Mouse (Mus musculus): ENCODE measurements around the gene Sbf2. TPM values are rescaled to one million over a fixed set of nuclear protein-coding genes. Genes with fewer than 3 reads are reported as not detected.

The Sbf2 gene
- total and polyA plus RNA-seq, 2 experiments from 2014 or later, result 41.0 to 80.1 TPM

DNA sequence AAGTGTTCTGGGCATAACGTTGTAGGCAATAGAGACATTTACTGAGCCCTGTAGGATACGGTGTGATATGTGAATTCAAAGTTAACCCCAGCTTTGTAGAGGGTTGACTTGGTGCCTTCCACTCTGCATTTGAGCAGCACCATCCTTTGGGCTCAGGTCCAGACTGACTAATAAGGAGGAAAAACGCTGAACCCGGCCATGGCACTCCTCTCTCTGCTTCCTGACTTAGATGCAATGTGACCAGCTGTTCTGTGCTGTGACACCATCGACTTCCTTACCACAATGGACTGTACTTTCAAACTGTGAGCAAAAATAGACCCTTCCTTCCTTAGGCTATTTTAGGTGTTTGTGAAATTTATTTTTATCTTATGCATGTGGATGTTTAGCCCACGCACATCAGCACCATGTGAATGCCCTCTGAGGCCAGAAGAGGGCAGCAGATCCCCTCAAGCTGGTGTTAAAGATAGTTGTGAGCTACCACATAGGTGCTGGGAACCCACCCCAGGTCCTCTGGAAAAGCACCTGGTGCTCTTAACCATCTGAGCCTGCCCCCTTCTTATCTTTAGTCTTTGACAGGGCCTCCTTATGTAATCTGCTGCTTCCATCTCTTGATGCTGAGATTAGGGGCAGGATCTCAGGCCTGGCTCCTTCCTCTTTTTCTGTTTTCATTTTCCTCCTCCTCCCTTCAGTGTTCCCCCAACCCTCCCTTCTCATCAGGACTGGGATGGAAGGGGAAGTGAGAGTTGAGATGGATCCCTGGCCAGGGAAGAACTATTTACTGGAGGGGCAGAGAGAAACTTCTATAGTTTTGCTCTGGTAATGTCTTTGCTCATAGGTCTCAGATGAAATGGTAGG lies 34.6 kb upstream of the Sbf2 start:
- H3K9me3 ChIP-seq (ENCODE audit: low read length), result 0 out of 2 replicates have a peak, but pooled peaks cover 3% of the 10 kb centered on the region
- no peaks in the 10 kb centered on the region for H3K27me3 ChIP-seq (ENCODE audit: insufficient read depth, low read length)
- no peak overlapping the region for H3K9ac ChIP-seq (replicated peaks; ENCODE audit: low read length, poor library complexity, severe bottlenecking)
- H3K4me2 ChIP-seq (ENCODE audit: low read depth, low read length, poor library complexity, severe bottlenecking), result no peak overlapping the region
- no peak overlapping the region for H3K4me3 ChIP-seq (ENCODE audit: low read depth, low read length)
- no peak for TF ChIP-seq CTCF (IDR thresholded peaks at IDR 0.05)
- WGBS, result 90% methylated on average over 6 of the region's 6 CpGs
- no peaks in the 10 kb centered on the region for H3K36me3 ChIP-seq (ENCODE audit: insufficient read depth, low read length)
- ATAC-seq (ENCODE audit: low FRiP score), result no peak
- H3K4me1 ChIP-seq (ENCODE audit: insufficient read depth, low read length), result no peaks in the 10 kb centered on the region
- DNase-seq (ENCODE audit: low spot score), result no peak
- H3K27ac ChIP-seq (ENCODE audit: low read depth, low read length), result no peak overlapping the region

DNA sequence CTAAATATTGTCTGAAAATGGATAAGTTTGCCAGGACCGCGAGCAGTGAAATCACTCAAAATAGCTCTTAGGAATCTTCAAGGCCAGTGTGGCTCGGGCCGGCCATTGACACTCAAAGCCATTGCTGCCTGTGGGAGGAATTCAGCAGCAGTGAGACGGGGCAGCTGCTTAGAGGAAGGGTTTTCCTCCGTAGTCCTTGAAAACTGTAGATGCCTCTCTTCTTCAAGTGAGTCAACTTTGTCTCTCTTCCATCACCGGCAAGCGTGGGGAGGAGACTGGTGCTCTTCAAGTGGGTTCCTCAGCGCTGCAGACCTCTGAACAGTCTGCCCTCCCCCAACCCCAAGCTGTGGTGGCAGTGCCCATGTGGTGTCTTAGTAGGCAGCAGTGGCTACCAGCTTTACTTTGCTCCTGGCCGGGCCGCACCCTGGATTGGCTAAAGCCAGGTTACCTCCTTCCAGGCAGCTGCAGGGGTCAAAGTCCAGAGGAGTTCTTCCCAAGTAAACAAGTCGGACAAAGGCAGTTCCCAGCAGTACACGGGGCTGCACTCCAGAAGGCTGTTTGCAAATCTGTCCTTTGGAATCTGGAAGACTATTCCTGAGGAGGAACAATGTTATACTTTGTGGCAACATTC lies 33.8 kb upstream of the Sbf2 start:
- H3K4me3 ChIP-seq (ENCODE audit: low read depth, low read length), result no peak overlapping the region
- H3K9ac ChIP-seq (replicated peaks; ENCODE audit: low read length, poor library complexity, severe bottlenecking), result no peak overlapping the region
- H3K9me3 ChIP-seq (ENCODE audit: low read length), result 0 out of 2 replicates have a peak, but pooled peaks cover 3% of the 10 kb centered on the region
- H3K4me1 ChIP-seq (ENCODE audit: insufficient read depth, low read length), result no peaks in the 10 kb centered on the region
- H3K36me3 ChIP-seq (ENCODE audit: insufficient read depth, low read length), result no peaks in the 10 kb centered on the region
- H3K27ac ChIP-seq (ENCODE audit: low read depth, low read length), result no peak overlapping the region
- WGBS, result 87% methylated on average over 13 of the region's 13 CpGs
- H3K27me3 ChIP-seq (ENCODE audit: insufficient read depth, low read length), result no peaks in the 10 kb centered on the region
- no peak for TF ChIP-seq CTCF (IDR thresholded peaks at IDR 0.05)
- H3K4me2 ChIP-seq (ENCODE audit: low read depth, low read length, poor library complexity, severe bottlenecking), result no peak overlapping the region
- ATAC-seq (ENCODE audit: low FRiP score), result no peak
- DNase-seq (ENCODE audit: low spot score), result no peak

- Histone ChIP-seq H3K4me3 (ENCODE audit: low read depth, low read length) (no peak overlapping the region), H3K4me1 (ENCODE audit: insufficient read depth, low read length) (no peaks in the 10 kb centered on the region), H3K4me2 (ENCODE audit: low read depth, low read length, poor library complexity, severe bottlenecking) (no peak overlapping the region), H3K27ac (ENCODE audit: low read depth, low read length) (no peak overlapping the region), H3K27me3 (ENCODE audit: insufficient read depth, low read length) (no peaks in the 10 kb centered on the region), H3K36me3 (ENCODE audit: insufficient read depth, low read length) (no peaks in the 10 kb centered on the region), H3K9ac (replicated peaks; ENCODE audit: low read length, poor library complexity, severe bottlenecking) (no peak overlapping the region), H3K9me3 (ENCODE audit: low read length) (0 out of 2 replicates have a peak, but pooled peaks cover 3% of the 10 kb centered on the region)
- WGBS, result 87% methylated on average over 15 of the region's 15 CpGs
- ATAC-seq (ENCODE audit: low FRiP score), result no peak
- TF ChIP-seq CTCF (IDR thresholded peaks at IDR 0.05), result no peak
- no peak for DNase-seq (ENCODE audit: low spot score)
Observed at GRCm38 (mm10) chr7:110647559-110648454, 33.1 kb upstream of the Sbf2 start.

- no peak overlapping the region for H3K9ac ChIP-seq (replicated peaks; ENCODE audit: low read length, poor library complexity, severe bottlenecking)
- H3K4me3 ChIP-seq (ENCODE audit: low read depth, low read length), result no peak overlapping the region
- H3K27ac ChIP-seq (ENCODE audit: low read depth, low read length), result no peak overlapping the region
- H3K36me3 ChIP-seq (ENCODE audit: insufficient read depth, low read length), result no peaks in the 10 kb centered on the region
- H3K4me2 ChIP-seq (ENCODE audit: low read depth, low read length, poor library complexity, severe bottlenecking), result no peak overlapping the region
- 0 out of 2 replicates have a peak, but pooled peaks cover 3% of the 10 kb centered on the region for H3K9me3 ChIP-seq (ENCODE audit: low read length)
- H3K27me3 ChIP-seq (ENCODE audit: insufficient read depth, low read length), result no peaks in the 10 kb centered on the region
- TF ChIP-seq CTCF (IDR thresholded peaks at IDR 0.05), result no peak
- no peaks in the 10 kb centered on the region for H3K4me1 ChIP-seq (ENCODE audit: insufficient read depth, low read length)
- WGBS, result 90% methylated on average over 8 of the region's 8 CpGs
- DNase-seq (ENCODE audit: low spot score), result no peak
- ATAC-seq (ENCODE audit: low FRiP score), result no peak
Observed at GRCm38 (mm10) chr7:110646611-110647407, 32.1 kb upstream of the Sbf2 start.

- WGBS, result 85% methylated on average over 6 of the region's 6 CpGs
- DNase-seq (ENCODE audit: low spot score) (no peak), ATAC-seq (ENCODE audit: low FRiP score) (no peak)
- Histone ChIP-seq H3K4me3 (ENCODE audit: low read depth, low read length) (no peak overlapping the region), H3K4me2 (ENCODE audit: low read depth, low read length, poor library complexity, severe bottlenecking) (no peak overlapping the region), H3K9ac (replicated peaks; ENCODE audit: low read length, poor library complexity, severe bottlenecking) (no peak overlapping the region), H3K4me1 (ENCODE audit: insufficient read depth, low read length) (no peaks in the 10 kb centered on the region), H3K27me3 (ENCODE audit: insufficient read depth, low read length) (no peaks in the 10 kb centered on the region), H3K27ac (ENCODE audit: low read depth, low read length) (no peak overlapping the region), H3K9me3 (ENCODE audit: low read length) (0 out of 2 replicates have a peak, but pooled peaks cover 3% of the 10 kb centered on the region), H3K36me3 (ENCODE audit: insufficient read depth, low read length) (no peaks in the 10 kb centered on the region)
- no peak for TF ChIP-seq CTCF (IDR thresholded peaks at IDR 0.05)
Observed at GRCm38 (mm10) chr7:110645859-110646258, 31.1 kb upstream of the Sbf2 start.

All from midbrain, postnatal 0 days (tissue).